Mouse (Mus musculus) kidney, embryonic 14.5 days (tissue): ENCODE results near the gene Cst3. TPM values are rescaled to one million over a fixed set of nuclear protein-coding genes. Genes with fewer than 3 reads are reported as not detected.

Experiments used
- ATAC-seq: fragments of 200-750 bp; cut with Nextera tagmentation; 2 replicates; pipeline ENCODE4 v1.8.0; 2017; ENCODE audit warnings: moderate number of reproducible peaks, mild to moderate bottlenecking, moderate TSS enrichment, moderate library complexity; ENCODE audit not compliant: low FRiP score, low TSS enrichment
- H3K27ac ChIP-seq: fragments of 300-500 bp; sonication (generic); 2 replicates; pipeline ENCODE4 v1.5.1; 2014; ENCODE audit warnings: low read depth, mild to moderate bottlenecking, low read length, moderate library complexity, mixed read lengths
- H3K27me3 ChIP-seq: fragments of 300-500 bp; sonication (generic); 2 replicates; pipeline ENCODE4 v1.6.1; 2014; ENCODE audit warnings: mild to moderate bottlenecking, low read length; ENCODE audit not compliant: control insufficient read depth, insufficient read depth
- H3K36me3 ChIP-seq: fragments of 300-500 bp; sonication (generic); 2 replicates; pipeline ENCODE4 v1.6.1; 2014; ENCODE audit warnings: low read length, mixed read lengths; ENCODE audit not compliant: control insufficient read depth, insufficient read depth
- H3K4me1 ChIP-seq: fragments of 300-500 bp; sonication (generic); 2 replicates; pipeline ENCODE4 v1.6.1; 2014; ENCODE audit warnings: low read length, mixed read lengths; ENCODE audit not compliant: control insufficient read depth, insufficient read depth
- H3K4me2 ChIP-seq: fragments of 300-500 bp; sonication (generic); replicated peaks from 2 replicates; pipeline ENCODE4 v1.6.1; 2014; ENCODE audit warnings: low read depth, mild to moderate bottlenecking, low read length
- H3K4me3 ChIP-seq: fragments of 300-500 bp; sonication (generic); 2 replicates; pipeline ENCODE4 v1.5.1; 2014; ENCODE audit warnings: mild to moderate bottlenecking, low read length
- H3K9ac ChIP-seq: fragments of 300-500 bp; sonication (generic); 2 replicates; pipeline ENCODE4 v1.6.1; 2014; ENCODE audit warnings: low read depth, mild to moderate bottlenecking, low read length, moderate library complexity
- H3K9me3 ChIP-seq: fragments of 300-500 bp; sonication (generic); 2 replicates; pipeline ENCODE4 v1.6.1; 2016; ENCODE audit warnings: low read length; ENCODE audit not compliant: control insufficient read depth
- WGBS: fragments of 180-500 bp; shearing (Covaris S2); extraction: QIAGEN DNeasy Blood & Tissue Kit; methylation state at CpG from one replicate; pipeline ENCODE4 v1.1.7; 2014; 5-methylcytosine and 5-hydroxymethylcytosine counted together
- polyA plus RNA-seq: library from polyadenylated mRNA; unstranded; fragments of >200 nt; fragmentation: Nextera tagmentation; extraction: Ambion mirVana; gene quantifications from 2 replicates; pipeline ENCODE4 v1.2.1, GENCODE M21; 2014

The Cst3 gene
- polyA plus RNA-seq: 391 and 459 TPM in 2 replicates

GRCm38 (mm10) chr2:148875335-148875811 is at the start of gene Cst3:
Cst3 (minus strand) TSS chr2:148875692.
- Histone ChIP-seq H3K9me3 (no peaks in the 10 kb centered on the region), H3K4me1 (peaks cover 15% of the 10 kb centered on the region), H3K36me3 (peaks cover 15% of the 10 kb centered on the region; the same call in 1 of the 2 replicates), H3K9ac (peak within 1 kb of the TSS; percentile 84), H3K4me2 (peak within 1 kb of the TSS; percentile 80), H3K27me3 (no peaks in the 10 kb centered on the region), H3K4me3 (peak within 1 kb of the TSS; percentile 92), H3K27ac (peak within 1 kb of the TSS; percentile 91)
- 0% methylated on average over 15 of the region's 19 CpGs for whole genome bisulfite sequencing
- peak; percentile 97 for ATAC-seq

DNA sequence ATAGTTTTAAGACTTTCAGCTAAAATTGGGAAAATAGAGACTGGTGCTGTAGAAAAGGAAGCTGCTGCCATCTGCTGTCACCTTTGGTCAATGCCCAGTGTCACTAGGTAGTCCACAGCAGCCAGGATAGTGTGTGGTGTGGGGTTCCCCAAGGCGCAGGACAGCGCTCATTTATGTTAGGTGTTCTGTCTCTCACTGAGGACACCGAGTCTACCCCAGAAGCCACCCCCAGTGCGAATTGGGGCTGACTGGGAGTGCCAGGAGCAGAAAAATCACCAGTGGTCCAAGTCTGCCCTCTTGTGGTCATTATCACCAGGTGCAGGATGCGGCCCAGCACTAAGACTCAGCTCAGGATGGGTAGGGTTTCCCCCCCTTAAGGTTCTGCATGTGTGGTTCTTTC is 26.8 kb upstream of the Cst3 start:
- Histone ChIP-seq H3K27ac (no peak overlapping the region), H3K9ac (no peak overlapping the region), H3K4me3 (no peak overlapping the region), H3K27me3 (no peaks in the 10 kb centered on the region), H3K36me3 (no peaks in the 10 kb centered on the region), H3K9me3 (no peaks in the 10 kb centered on the region), H3K4me1 (no peaks in the 10 kb centered on the region), H3K4me2 (no peak overlapping the region)
- peak; percentile 88 for ATAC-seq
- 12% methylated on average over 5 of the region's 5 CpGs for WGBS

GRCm38 (mm10) chr2:148900305-148900704 is 24.8 kb upstream of the Cst3 start:
- no peak overlapping the region for H3K9ac ChIP-seq
- H3K27ac ChIP-seq: no peak overlapping the region
- H3K4me2 ChIP-seq: no peak overlapping the region
- H3K9me3 ChIP-seq: no peaks in the 10 kb centered on the region
- H3K4me3 ChIP-seq: no peak overlapping the region
- no peaks in the 10 kb centered on the region for H3K36me3 ChIP-seq
- no peaks in the 10 kb centered on the region for H3K4me1 ChIP-seq
- ATAC-seq: no peak
- H3K27me3 ChIP-seq: no peaks in the 10 kb centered on the region
- 58% methylated on average over 4 of the region's 4 CpGs for WGBS

- no peak overlapping the region for H3K9ac ChIP-seq
- no peak overlapping the region for H3K27ac ChIP-seq
- H3K36me3 ChIP-seq: no peaks in the 10 kb centered on the region
- no peak for ATAC-seq
- no peak overlapping the region for H3K4me2 ChIP-seq
- H3K4me1 ChIP-seq: no peaks in the 10 kb centered on the region
- no peaks in the 10 kb centered on the region for H3K9me3 ChIP-seq
- WGBS: 97% methylated on average over 1 of the region's 1 CpGs
- no peaks in the 10 kb centered on the region for H3K27me3 ChIP-seq
- H3K4me3 ChIP-seq: no peak overlapping the region
These were observed 20.7 kb upstream of the Cst3 start for GRCm38 (mm10) chr2:148896219-148896618.

DNA sequence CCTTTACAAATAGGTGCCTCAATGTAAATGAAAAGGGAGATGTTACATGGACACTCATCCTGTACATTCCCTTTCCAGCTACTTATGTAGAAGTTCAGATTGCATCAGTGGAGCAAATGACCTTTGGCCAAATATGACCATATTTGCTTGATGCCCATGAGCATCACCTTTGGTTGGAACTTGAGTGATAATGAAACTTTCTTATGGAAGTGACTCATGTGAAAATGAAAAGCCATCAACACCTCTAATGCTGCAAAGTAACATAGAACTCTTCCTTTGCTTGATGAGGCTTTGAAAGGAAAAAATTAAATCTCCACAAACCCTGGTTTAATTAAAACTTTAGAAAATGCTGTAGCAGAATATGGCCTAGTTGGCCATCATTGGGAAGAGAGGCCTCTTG is 17.6 kb upstream of the Cst3 start:
- Histone ChIP-seq H3K27me3 (no peaks in the 10 kb centered on the region), H3K4me3 (no peak overlapping the region), H3K4me1 (no peaks in the 10 kb centered on the region), H3K27ac (no peak overlapping the region), H3K36me3 (no peaks in the 10 kb centered on the region), H3K9me3 (no peaks in the 10 kb centered on the region), H3K4me2 (no peak overlapping the region), H3K9ac (no peak overlapping the region)
- no peak for ATAC-seq

DNA sequence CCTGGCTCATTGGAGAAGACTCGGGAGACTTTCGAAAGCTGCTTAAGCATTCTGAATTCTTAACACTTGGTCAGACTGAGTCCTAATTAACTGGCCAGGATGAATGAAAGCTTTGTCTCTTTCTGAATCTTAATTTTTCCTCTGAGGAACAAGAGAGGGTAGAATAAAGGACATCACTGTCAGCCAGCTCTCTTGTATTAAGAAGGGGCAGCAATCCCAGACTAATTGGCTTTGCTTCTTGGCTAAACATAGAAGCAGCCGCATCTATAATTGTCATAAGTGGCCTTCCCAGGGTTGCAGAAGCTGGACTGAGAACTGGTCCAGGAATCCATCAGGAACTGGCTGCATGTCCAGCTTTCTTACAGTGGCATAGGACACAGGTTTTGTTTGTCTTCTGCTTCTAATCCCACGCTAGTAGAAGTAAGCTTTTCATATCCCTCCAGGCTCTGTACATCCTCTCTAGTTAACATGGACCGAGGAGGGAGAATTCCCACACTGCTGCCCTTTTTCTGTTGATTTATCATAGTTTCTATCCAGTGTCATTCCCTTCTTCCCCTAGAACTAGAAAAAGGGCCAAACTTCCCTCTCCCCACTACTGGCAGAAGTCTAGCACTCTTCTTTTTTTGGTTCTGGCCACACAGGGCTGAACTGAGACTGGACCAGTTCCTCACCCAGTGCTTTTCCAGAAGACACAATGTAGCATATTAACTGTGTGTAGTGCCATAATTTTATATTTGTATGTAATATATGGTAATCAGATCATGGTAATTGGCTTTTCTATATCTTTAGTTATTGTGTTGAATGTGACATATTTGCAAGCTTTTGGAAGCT is 14.7 kb upstream of the Cst3 start:
- 71% methylated on average over 5 of the region's 5 CpGs for WGBS
- H3K27ac ChIP-seq: no peak overlapping the region
- ATAC-seq: no peak
- no peaks in the 10 kb centered on the region for H3K9me3 ChIP-seq
- no peak overlapping the region for H3K4me3 ChIP-seq
- no peaks in the 10 kb centered on the region for H3K36me3 ChIP-seq
- no peak overlapping the region for H3K9ac ChIP-seq
- no peaks in the 10 kb centered on the region for H3K4me1 ChIP-seq
- H3K27me3 ChIP-seq: no peaks in the 10 kb centered on the region
- no peak overlapping the region for H3K4me2 ChIP-seq

DNA sequence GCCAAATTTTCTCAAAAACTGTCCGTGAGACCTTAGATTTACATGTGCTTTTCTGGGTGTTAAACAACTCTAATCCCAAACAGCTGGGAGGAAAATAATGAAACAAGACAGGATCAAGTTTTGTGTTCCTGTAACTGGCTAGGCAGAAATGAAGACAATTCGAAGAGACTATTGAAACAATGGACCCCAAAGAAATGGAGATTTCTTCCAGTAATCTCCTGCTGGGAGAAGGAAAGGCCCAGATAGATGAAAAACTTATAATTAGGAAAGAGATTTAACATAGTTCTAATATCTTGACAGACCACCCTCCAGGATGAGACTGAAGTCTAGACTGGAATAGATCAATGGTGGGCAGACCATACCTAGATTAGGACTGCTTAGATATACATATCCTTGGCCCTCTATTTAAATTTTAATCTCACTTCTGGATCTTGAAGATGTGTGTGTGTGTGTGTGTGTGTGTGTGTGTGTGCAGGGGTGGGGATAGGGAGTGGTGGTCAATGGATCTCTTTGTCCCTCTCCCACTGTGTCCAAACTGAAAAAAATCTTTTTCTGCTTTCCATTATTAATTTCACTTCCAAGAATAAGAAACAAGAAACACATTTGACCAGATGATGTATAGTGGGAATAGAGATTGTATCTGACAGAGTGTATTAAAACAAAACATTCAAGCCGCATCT is 14.0 kb upstream of the Cst3 start:
- Histone ChIP-seq H3K9me3 (no peaks in the 10 kb centered on the region), H3K27ac (no peak overlapping the region), H3K4me1 (no peaks in the 10 kb centered on the region), H3K4me2 (no peak overlapping the region), H3K9ac (no peak overlapping the region), H3K4me3 (no peak overlapping the region), H3K27me3 (no peaks in the 10 kb centered on the region), H3K36me3 (no peaks in the 10 kb centered on the region)
- ATAC-seq: no peak
- WGBS: 66% methylated on average over 3 of the region's 3 CpGs

- Histone ChIP-seq H3K4me1 (no peaks in the 10 kb centered on the region), H3K4me3 (no peak overlapping the region), H3K9ac (no peak overlapping the region), H3K36me3 (no peaks in the 10 kb centered on the region), H3K27me3 (no peaks in the 10 kb centered on the region), H3K4me2 (no peak overlapping the region), H3K27ac (no peak overlapping the region), H3K9me3 (no peaks in the 10 kb centered on the region)
- WGBS: 79% methylated on average over 3 of the region's 3 CpGs
- no peak for ATAC-seq
These were observed 13.4 kb upstream of the Cst3 start for GRCm38 (mm10) chr2:148888872-148889271.

GRCm38 (mm10) chr2:148884738-148885137 is 9.2 kb upstream of the Cst3 start:
- ATAC-seq: no peak

More at GRCm38 (mm10) chr2:148884738-148885137, 9.2 kb upstream of the Cst3 start:
- Histone ChIP-seq H3K27ac (no peak overlapping the region), H3K9ac (no peak overlapping the region), H3K4me1 (no peaks in the 10 kb centered on the region), H3K36me3 (no peaks in the 10 kb centered on the region), H3K4me3 (no peak overlapping the region), H3K9me3 (no peaks in the 10 kb centered on the region), H3K27me3 (no peaks in the 10 kb centered on the region), H3K4me2 (no peak overlapping the region)
